Mouse (Mus musculus): ENCODE data around the gene Sirpa. TPM values are rescaled to one million over a fixed set of nuclear protein-coding genes. Genes with fewer than 3 reads are reported as not detected.

The Sirpa gene
- total RNA-seq, 1 experiment, result 6.5 TPM

DNA sequence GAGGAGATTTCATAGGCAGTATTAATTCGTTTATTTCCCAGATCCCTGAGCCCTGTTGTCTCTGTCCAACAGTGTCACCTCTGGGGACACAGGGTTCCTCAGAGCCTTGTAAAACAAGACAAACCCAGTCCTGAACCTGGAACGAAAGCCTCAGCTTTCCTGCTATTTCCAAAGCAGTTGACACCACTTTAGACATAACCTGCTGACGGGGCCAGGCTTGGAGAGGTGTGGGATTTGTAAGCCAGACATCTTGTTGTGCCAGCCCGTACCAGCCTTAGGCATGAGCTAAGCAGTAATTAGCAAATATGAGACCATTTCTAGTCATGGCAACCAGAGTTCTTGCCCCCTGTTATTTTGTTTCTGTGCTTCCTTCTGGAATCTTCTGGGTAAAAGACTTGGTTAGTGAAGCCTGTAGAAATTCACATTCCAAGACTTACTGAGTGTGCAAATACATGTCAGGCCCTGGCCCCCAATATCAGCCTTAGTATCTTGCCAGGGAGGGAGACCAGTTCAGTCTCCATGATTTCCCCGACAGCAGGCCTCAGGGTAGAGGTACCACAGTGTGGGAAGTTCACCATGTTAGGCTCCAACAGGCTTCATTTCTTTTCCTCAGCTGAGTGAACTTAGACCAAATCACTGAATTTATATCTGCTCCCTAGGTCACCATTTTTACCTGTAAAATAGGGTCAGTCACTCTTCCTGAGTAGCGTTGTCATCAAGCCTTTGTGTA, 36.0 kb downstream of the Sirpa start:
- H3K36me3 ChIP-seq (ENCODE audit: control insufficient read depth, insufficient read depth, low read length, poor library complexity, severe bottlenecking), result peaks cover 2% of the 10 kb centered on the region; the same call in 1 of the 2 replicates
- H3K9me3 ChIP-seq (ENCODE audit: control insufficient read depth, insufficient read depth, low read depth, low read length), result no peaks in the 10 kb centered on the region
- H3K27ac ChIP-seq (ENCODE audit: insufficient read depth, low read depth, low read length, poor library complexity, severe bottlenecking), result no peak overlapping the region
- in situ Hi-C loops (cut with MboI; ENCODE audit: low sequenced_read_pairs in 2 of 2, unreplicated experiment in 2 of 2), result no loop called here
- DNase-seq (ENCODE audit: low read depth, low spot score), result no peak
- no peaks in the 10 kb centered on the region for H3K4me1 ChIP-seq (ENCODE audit: control insufficient read depth in 2 of 2, insufficient read depth in 2 of 2, low read length in 2 of 2, poor library complexity in 1 of 2)
- H3K4me3 ChIP-seq (ENCODE audit: insufficient read depth in 1 of 2, low read depth in 1 of 2, low read length in 2 of 2, poor library complexity in 1 of 2, severe bottlenecking in 1 of 2), result no peak overlapping the region
- H3K9ac ChIP-seq (ENCODE audit: insufficient read depth, low read depth, low read length, poor library complexity, severe bottlenecking), result no peak overlapping the region
- TF ChIP-seq CHD2 (IDR thresholded peaks at IDR 0.05; ENCODE audit: low read depth, low read length) (no peak), HCFC1 (IDR thresholded peaks at IDR 0.05; ENCODE audit: borderline replicate concordance, insufficient read depth, low read length) (no peak), MAFK (IDR thresholded peaks at IDR 0.05; ENCODE audit: insufficient read depth, low read depth, low read length) (no peak), ZC3H11A (IDR thresholded peaks at IDR 0.05; ENCODE audit: borderline replicate concordance, low read depth, low read length) (no peak), ZNF384 (IDR thresholded peaks at IDR 0.05; ENCODE audit: low read depth, low read length) (no peak)

GRCm38 (mm10) chr2:129629786-129630531, 37.3 kb downstream of the Sirpa start:
- peaks cover 2% of the 10 kb centered on the region; the same call in 1 of the 2 replicates for H3K36me3 ChIP-seq (ENCODE audit: control insufficient read depth, insufficient read depth, low read length, poor library complexity, severe bottlenecking)
- DNase-seq (ENCODE audit: low read depth, low spot score), result no peak
- H3K9me3 ChIP-seq (ENCODE audit: control insufficient read depth, insufficient read depth, low read depth, low read length), result no peaks in the 10 kb centered on the region
- H3K4me3 ChIP-seq (ENCODE audit: insufficient read depth in 1 of 2, low read depth in 1 of 2, low read length in 2 of 2, poor library complexity in 1 of 2, severe bottlenecking in 1 of 2), result no peak overlapping the region
- H3K9ac ChIP-seq (ENCODE audit: insufficient read depth, low read depth, low read length, poor library complexity, severe bottlenecking), result no peak overlapping the region
- in situ Hi-C loops (cut with MboI; ENCODE audit: low sequenced_read_pairs in 2 of 2, unreplicated experiment in 2 of 2), result no loop called here
- TF ChIP-seq ZNF384 (IDR thresholded peaks at IDR 0.05; ENCODE audit: low read depth, low read length) (no peak), CHD2 (IDR thresholded peaks at IDR 0.05; ENCODE audit: low read depth, low read length) (no peak), HCFC1 (IDR thresholded peaks at IDR 0.05; ENCODE audit: borderline replicate concordance, insufficient read depth, low read length) (no peak), MAFK (IDR thresholded peaks at IDR 0.05; ENCODE audit: insufficient read depth, low read depth, low read length) (no peak), ZC3H11A (IDR thresholded peaks at IDR 0.05; ENCODE audit: borderline replicate concordance, low read depth, low read length) (no peak)
- H3K4me1 ChIP-seq (ENCODE audit: control insufficient read depth in 2 of 2, insufficient read depth in 2 of 2, low read length in 2 of 2, poor library complexity in 1 of 2), result no peaks in the 10 kb centered on the region
- no peak overlapping the region for H3K27ac ChIP-seq (ENCODE audit: insufficient read depth, low read depth, low read length, poor library complexity, severe bottlenecking)

GRCm38 (mm10) chr2:129630532-129630886, 37.9 kb downstream of the Sirpa start:
- Histone ChIP-seq H3K27ac (ENCODE audit: insufficient read depth, low read depth, low read length, poor library complexity, severe bottlenecking) (no peak overlapping the region), H3K4me3 (ENCODE audit: insufficient read depth in 1 of 2, low read depth in 1 of 2, low read length in 2 of 2, poor library complexity in 1 of 2, severe bottlenecking in 1 of 2) (no peak overlapping the region), H3K36me3 (ENCODE audit: control insufficient read depth, insufficient read depth, low read length, poor library complexity, severe bottlenecking) (peaks cover 2% of the 10 kb centered on the region; the same call in 1 of the 2 replicates), H3K4me1 (ENCODE audit: control insufficient read depth in 2 of 2, insufficient read depth in 2 of 2, low read length in 2 of 2, poor library complexity in 1 of 2) (no peaks in the 10 kb centered on the region), H3K9ac (ENCODE audit: insufficient read depth, low read depth, low read length, poor library complexity, severe bottlenecking) (no peak overlapping the region), H3K9me3 (ENCODE audit: control insufficient read depth, insufficient read depth, low read depth, low read length) (no peaks in the 10 kb centered on the region)
- in situ Hi-C loops (cut with MboI; ENCODE audit: low sequenced_read_pairs in 2 of 2, unreplicated experiment in 2 of 2), result no loop called here
- no peak for DNase-seq (ENCODE audit: low read depth, low spot score)
- TF ChIP-seq HCFC1 (IDR thresholded peaks at IDR 0.05; ENCODE audit: borderline replicate concordance, insufficient read depth, low read length), result no peak
- no peak for TF ChIP-seq CHD2 (IDR thresholded peaks at IDR 0.05; ENCODE audit: low read depth, low read length)
- TF ChIP-seq MAFK (IDR thresholded peaks at IDR 0.05; ENCODE audit: insufficient read depth, low read depth, low read length), result no peak
- no peak for TF ChIP-seq ZNF384 (IDR thresholded peaks at IDR 0.05; ENCODE audit: low read depth, low read length)
- no peak for TF ChIP-seq ZC3H11A (IDR thresholded peaks at IDR 0.05; ENCODE audit: borderline replicate concordance, low read depth, low read length)

GRCm38 (mm10) chr2:129630978-129631660, 38.5 kb downstream of the Sirpa start:
- no peak for DNase-seq (ENCODE audit: low read depth, low spot score)
- Histone ChIP-seq H3K9me3 (ENCODE audit: control insufficient read depth, insufficient read depth, low read depth, low read length) (no peaks in the 10 kb centered on the region), H3K27ac (ENCODE audit: insufficient read depth, low read depth, low read length, poor library complexity, severe bottlenecking) (no peak overlapping the region), H3K9ac (ENCODE audit: insufficient read depth, low read depth, low read length, poor library complexity, severe bottlenecking) (no peak overlapping the region), H3K36me3 (ENCODE audit: control insufficient read depth, insufficient read depth, low read length, poor library complexity, severe bottlenecking) (peaks cover 2% of the 10 kb centered on the region; the same call in 1 of the 2 replicates), H3K4me1 (ENCODE audit: control insufficient read depth in 2 of 2, insufficient read depth in 2 of 2, low read length in 2 of 2, poor library complexity in 1 of 2) (no peaks in the 10 kb centered on the region), H3K4me3 (ENCODE audit: insufficient read depth in 1 of 2, low read depth in 1 of 2, low read length in 2 of 2, poor library complexity in 1 of 2, severe bottlenecking in 1 of 2) (no peak overlapping the region)
- TF ChIP-seq ZC3H11A (IDR thresholded peaks at IDR 0.05; ENCODE audit: borderline replicate concordance, low read depth, low read length) (no peak), MAFK (IDR thresholded peaks at IDR 0.05; ENCODE audit: insufficient read depth, low read depth, low read length) (no peak), CHD2 (IDR thresholded peaks at IDR 0.05; ENCODE audit: low read depth, low read length) (no peak), HCFC1 (IDR thresholded peaks at IDR 0.05; ENCODE audit: borderline replicate concordance, insufficient read depth, low read length) (no peak), ZNF384 (IDR thresholded peaks at IDR 0.05; ENCODE audit: low read depth, low read length) (no peak)
- in situ Hi-C loops (cut with MboI; ENCODE audit: low sequenced_read_pairs in 2 of 2, unreplicated experiment in 2 of 2), result no loop called here

Data from ES-E14 (cell line).